In the genomic region with DNA sequence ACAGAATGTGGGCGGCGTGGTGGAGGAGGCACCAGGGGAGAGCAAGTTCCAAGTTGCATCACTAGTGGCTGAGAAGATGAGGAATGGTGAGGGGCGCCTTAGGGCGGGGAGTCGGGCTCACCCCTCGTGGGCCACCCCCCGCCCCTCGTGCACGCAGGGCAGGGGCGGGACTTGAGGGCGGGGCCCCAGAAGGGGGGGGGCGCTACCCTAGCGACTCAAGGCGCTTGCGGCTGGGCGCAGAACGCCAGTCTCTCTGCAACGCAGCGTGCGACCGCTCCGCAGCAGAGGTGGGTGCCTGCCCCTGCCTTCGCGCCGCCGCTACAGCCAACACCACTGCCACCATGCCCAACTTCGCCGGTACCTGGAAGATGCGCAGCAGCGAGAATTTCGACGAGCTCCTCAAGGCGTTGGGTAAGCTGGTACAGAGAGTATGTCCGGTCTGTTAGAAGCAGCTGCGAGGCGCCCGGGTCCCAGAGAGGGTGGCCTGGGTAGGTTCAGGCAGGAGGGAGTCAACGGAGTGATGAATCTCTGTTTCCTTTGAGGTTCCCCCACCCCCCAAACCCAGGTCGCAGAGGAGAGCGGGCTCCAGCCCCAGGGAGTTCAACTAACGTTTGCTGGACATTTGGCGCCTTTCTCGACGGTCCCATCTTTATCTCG, we compare ENCODE assay signal across 9 mouse cellular contexts. TPM values are rescaled to one million over a fixed set of nuclear protein-coding genes. Genes with fewer than 3 reads are reported as not detected.
A peak's percentile ranks its signal among the peaks of the same experiment; 100 is the strongest.
DNase-seq lines count a peak whose midpoint lies in the region; ATAC-seq lines count a peak whose summit lies in the region.
"Had no signal": no experiment of that assay in that cellular context is flagged by ENCODE, and none has a peak within 500 bp of the region (broad histone marks: within the 10 kb centered on the region; RNA-seq: fewer than 3 reads in every experiment).

TSS of gene Crabp1 (plus strand) at position 188 of the 657 bp plus-strand sequence.

- H3K36me3 ChIP-seq in kidney, embryonic 16.5 days (ENCODE audit: insufficient read depth, low read length) = no peaks in the 10 kb centered on the region
- no peaks in the 10 kb centered on the region; the same call in 1 of the 2 replicates for H3K36me3 ChIP-seq in forebrain, embryonic 10.5 days (replicated peaks)
- H3K36me3 ChIP-seq in liver, embryonic 13.5 days = no peaks in the 10 kb centered on the region

- no peak within 1 kb of the TSS for H3K27ac ChIP-seq in kidney, embryonic 16.5 days (ENCODE audit: low read length)
- H3K27ac ChIP-seq in forebrain, embryonic 10.5 days = peak within 1 kb of the TSS; percentile 74
- H3K27ac ChIP-seq in liver, embryonic 13.5 days = no peak within 1 kb of the TSS

- peak within 1 kb of the TSS; percentile 15; the same call in 1 of the 2 replicates for H3K9ac ChIP-seq in kidney, embryonic 16.5 days (replicated peaks; ENCODE audit: low read length)
- no peak within 1 kb of the TSS for H3K9ac ChIP-seq in liver, embryonic 13.5 days

- WGBS in kidney, embryonic 16.5 days = under 1% methylated on average over 42 of the region's 45 CpGs
- under 1% methylated on average over 44 of the region's 45 CpGs for whole genome bisulfite sequencing in forebrain, embryonic 10.5 days
- WGBS in liver, embryonic 13.5 days (ENCODE audit: insufficient replicate concordance) = 1% methylated on average over 43 of the region's 45 CpGs

- peaks cover 38% of the 10 kb centered on the region for H3K27me3 ChIP-seq in kidney, embryonic 16.5 days (ENCODE audit: insufficient read depth, low read length)
- peaks cover 90% of the 10 kb centered on the region for H3K27me3 ChIP-seq in forebrain, embryonic 10.5 days (ENCODE audit: poor library complexity, severe bottlenecking)
- H3K27me3 ChIP-seq in liver, embryonic 13.5 days = peaks cover 82% of the 10 kb centered on the region

- peak within 1 kb of the TSS; percentile 47 for H3K4me3 ChIP-seq in kidney, embryonic 16.5 days (ENCODE audit: low read length)
- H3K4me3 ChIP-seq in forebrain, embryonic 10.5 days = peak within 1 kb of the TSS; percentile 54
- H3K4me3 ChIP-seq in liver, embryonic 13.5 days (replicated peaks) = peak within 1 kb of the TSS; percentile 34
- H3K4me3 ChIP-seq: myocyte had no signal

- no peaks in the 10 kb centered on the region for H3K9me3 ChIP-seq in kidney, embryonic 16.5 days (ENCODE audit: low read length)
- no peaks in the 10 kb centered on the region for H3K9me3 ChIP-seq in forebrain, embryonic 10.5 days
- H3K9me3 ChIP-seq in liver, embryonic 13.5 days (replicated peaks) = no peaks in the 10 kb centered on the region

- H3K4me1 ChIP-seq in kidney, embryonic 16.5 days (ENCODE audit: insufficient read depth, low read length) = peaks cover 26% of the 10 kb centered on the region
- H3K4me1 ChIP-seq in forebrain, embryonic 10.5 days = peaks cover 55% of the 10 kb centered on the region
- 0 out of 2 replicates have a peak, but pooled peaks cover 4% of the 10 kb centered on the region for H3K4me1 ChIP-seq in liver, embryonic 13.5 days (replicated peaks)

- DNase-seq in kidney, adult 11 months = no peak
- peak; percentile 19 for DNase-seq in adrenal gland, postnatal 14 days
- DNase-seq in forebrain, embryonic 10.5 days (ENCODE audit: extremely low spot score, low spot score) = peak; percentile 47
- no peak for DNase-seq in liver, embryonic 13.5 days
- peak; percentile 53 for DNase-seq in testis, postnatal 10 days (ENCODE audit: low spot score)
- no peak for DNase-seq in cerebellum, adult 9-10 months
- DNase-seq in gastrocnemius, postnatal 25 days = no peak

- peak; percentile 47; the same call in 1 of the 2 replicates for ATAC-seq in kidney, embryonic 16.5 days (ENCODE audit: low FRiP score, low TSS enrichment)
- ATAC-seq in liver, embryonic 13.5 days (ENCODE audit: low read depth) = no peak

- H3K4me2 ChIP-seq in kidney, embryonic 16.5 days (replicated peaks; ENCODE audit: low read depth, low read length) = peak within 1 kb of the TSS; percentile 62
- H3K4me2 ChIP-seq in liver, embryonic 13.5 days = peak within 1 kb of the TSS; percentile 43

RNA-seq across cellular contexts. Expression of gene Crabp1, which starts in this region (rescaled TPM):
- polyA plus RNA-seq in kidney, embryonic 16.5 days (2015; fragmentation: Nextera tagmentation; extraction: Ambion mirVana) = 53.8 and 62.5 TPM in 2 replicates
- 6.5 and 8.2 TPM in 2 replicates for total RNA-seq in adrenal gland, postnatal 14 days (2021)
- 1,057 and 1,193 TPM in 2 replicates for polyA plus RNA-seq in forebrain, embryonic 10.5 days (2016; fragmentation: Nextera tagmentation; extraction: Ambion mirVana)
- polyA plus RNA-seq in liver, embryonic 13.5 days (2015; fragmentation: Nextera tagmentation; extraction: Ambion mirVana) = 3.2 and 3.8 TPM in 2 replicates
- total RNA-seq in gastrocnemius, postnatal 25 days (2021) = under 1 TPM in 1 of 2 experiments, not detected in 1; 0.49 TPM

Comparison
In these comparisons a context has a peak if more than half of its experiments do, and no peak if none do; other contexts are left out.
1. RNA of gene Crabp1 (polyA plus RNA-seq): 1,057 to 1,193 TPM in forebrain, embryonic 10.5 days; 53.8 to 62.5 TPM in kidney, embryonic 16.5 days and 3.2 to 3.8 TPM in liver, embryonic 13.5 days; every median in the first group is over 10 times any median in the second.
2. DNase-seq: peak in adrenal gland, postnatal 14 days (single experiment), forebrain, embryonic 10.5 days (single experiment) and testis, postnatal 10 days (single experiment); none in kidney, adult 11 months (single experiment), liver, embryonic 13.5 days (single experiment), cerebellum, adult 9-10 months (single experiment) and gastrocnemius, postnatal 25 days (single experiment).
3. Peak in every context shown above with its lines, with median percentiles within 50 percentile points of each other: H3K4me3 ChIP-seq.